7 mouse cellular contexts compared by ENCODE assay signal in genomic region chr17:37203206-37203916, GRCm38 (mm10). TPM values are rescaled to one million over a fixed set of nuclear protein-coding genes. Genes with fewer than 3 reads are reported as not detected.
A peak's percentile ranks its signal among the peaks of the same experiment; 100 is the strongest.
DNase-seq lines count a peak whose midpoint lies in the region; ATAC-seq lines count a peak whose summit lies in the region.

No protein-coding gene starts in this region.

- peak; percentile 61 for DNase-seq in T-cell, adult 2 months (ENCODE audit: low spot score)
- peak; percentile 87 to 92 for DNase-seq in cerebellum, postnatal 10 days
- DNase-seq in frontal cortex, postnatal 25 days (ENCODE audit: low spot score in 2 of 2), result peak; percentile 84
- peak; percentile 57 to 69 for DNase-seq in left cerebral cortex, adult 8-10 months (ENCODE audit: low spot score in 2 of 2)
- peak; percentile 97 for DNase-seq in midbrain, embryonic 11.5 days (ENCODE audit: low spot score, missing footprints)
- peak; percentile 58 for DNase-seq in skeletal muscle tissue, adult 2 months (ENCODE audit: low read depth, low spot score)

- H3K4me3 ChIP-seq in midbrain, embryonic 11.5 days (ENCODE audit: low read depth, low read length), result no peak overlapping the region

- no peak overlapping the region for H3K4me2 ChIP-seq in midbrain, embryonic 11.5 days

- H3K36me3 ChIP-seq in midbrain, embryonic 11.5 days (ENCODE audit: control insufficient read depth, insufficient read depth, low read length), result no peaks in the 10 kb centered on the region

- H3K27ac ChIP-seq in midbrain, embryonic 11.5 days (ENCODE audit: low read depth, low read length), result no peak overlapping the region

- H3K9ac ChIP-seq in midbrain, embryonic 11.5 days (ENCODE audit: low read length), result no peak overlapping the region

- H3K4me1 ChIP-seq in midbrain, embryonic 11.5 days (ENCODE audit: control insufficient read depth, insufficient read depth, low read length), result no peaks in the 10 kb centered on the region

- WGBS in midbrain, embryonic 11.5 days, result 1% methylated on average over 4 of the region's 4 CpGs

- no peaks in the 10 kb centered on the region for H3K9me3 ChIP-seq in midbrain, embryonic 11.5 days (ENCODE audit: control insufficient read depth, low read length)

- ATAC-seq in inflammation-experienced regulatory T-cells, adult 6 months, result peak; percentile 98
- peak; percentile 73 for ATAC-seq in midbrain, embryonic 11.5 days (ENCODE audit: low FRiP score)

- peaks cover 2% of the 10 kb centered on the region; the same call in 1 of the 2 replicates for H3K27me3 ChIP-seq in midbrain, embryonic 11.5 days (ENCODE audit: control insufficient read depth, insufficient read depth, low read length)

RNA-seq across cellular contexts. Expression of gene Olfr94, which starts 2.6 kb away (rescaled TPM):
- polyA plus RNA-seq in inflammation-experienced regulatory T-cells, adult 6 months (2017; shearing (Covaris generic)), result not detected
- total RNA-seq in left cerebral cortex, adult 8-10 months (2022), result not detected
- not detected in 2 replicates for polyA plus RNA-seq in midbrain, embryonic 11.5 days (2014; fragmentation: Nextera tagmentation; extraction: Ambion mirVana)

RNA-seq across cellular contexts. Expression of gene Olfr95, which starts 9.6 kb away (rescaled TPM):
- not detected for polyA plus RNA-seq in inflammation-experienced regulatory T-cells, adult 6 months (2017; shearing (Covaris generic))
- total RNA-seq in left cerebral cortex, adult 8-10 months (2022), result not detected
- not detected in 2 replicates for polyA plus RNA-seq in midbrain, embryonic 11.5 days (2014; fragmentation: Nextera tagmentation; extraction: Ambion mirVana)

RNA-seq across cellular contexts. Expression of gene Ubd, which starts 9.7 kb away (rescaled TPM):
- 1 to 10 TPM in 1 of 3 experiments, under 1 TPM in 1, not detected in 1; 0.62 to 1.6 TPM for polyA plus RNA-seq in inflammation-experienced regulatory T-cells, adult 6 months (2017; shearing (Covaris generic))
- not detected for total RNA-seq in left cerebral cortex, adult 8-10 months (2022)
- not detected in 2 replicates for polyA plus RNA-seq in midbrain, embryonic 11.5 days (2014; fragmentation: Nextera tagmentation; extraction: Ambion mirVana)

RNA-seq across cellular contexts. Expression of gene Olfr96, which starts 16.6 kb away (rescaled TPM):
- polyA plus RNA-seq in inflammation-experienced regulatory T-cells, adult 6 months (2017; shearing (Covaris generic)), result not detected
- not detected for total RNA-seq in left cerebral cortex, adult 8-10 months (2022)
- not detected in 2 replicates for polyA plus RNA-seq in midbrain, embryonic 11.5 days (2014; fragmentation: Nextera tagmentation; extraction: Ambion mirVana)

RNA-seq across cellular contexts. Expression of gene Olfr97, which starts 33.8 kb away (rescaled TPM):
- polyA plus RNA-seq in inflammation-experienced regulatory T-cells, adult 6 months (2017; shearing (Covaris generic)), result not detected
- not detected for total RNA-seq in left cerebral cortex, adult 8-10 months (2022)
- not detected in 2 replicates for polyA plus RNA-seq in midbrain, embryonic 11.5 days (2014; fragmentation: Nextera tagmentation; extraction: Ambion mirVana)
